Mouse (Mus musculus) brain, embryonic 14.5 days (tissue): ENCODE data around the gene Dnmt3b.

Experiments used
- CTCF ChIP-seq: fragments of 200-500 bp; IDR thresholded peaks from 2 replicates; pipeline ENCODE4 v1.5.1; 2012; ENCODE audit warnings: inconsistent platforms, mild to moderate bottlenecking, moderate library complexity, borderline replicate concordance; ENCODE audit not compliant: insufficient read depth, insufficient read length; ENCODE audit errors: extremely low read depth
- POLR2A ChIP-seq: fragments of 200-500 bp; IDR thresholded peaks from 2 replicates; pipeline ENCODE4 v1.6.1; 2012; ENCODE audit warnings: mild to moderate bottlenecking, inconsistent platforms, borderline replicate concordance; ENCODE audit not compliant: poor library complexity, insufficient read depth, insufficient read length, severe bottlenecking; ENCODE audit errors: extremely low read depth

- TF ChIP-seq CTCF (no peak), POLR2A (no peak)
Observed at GRCm38 (mm10) chr2:153612594-153613281, 36.5 kb upstream of the Dnmt3b start.
